Mouse (Mus musculus) right cerebral cortex, postnatal 10 days (tissue): ENCODE data around the gene Rexo4.

Experiments used
- DNase-seq, 2 experiments: peaks; one replicate each; pipeline ENCODE4 v3.0.0; 2021; ENCODE audit warnings: low spot score in 2 of 2

Rexo4 gene

GRCm38 (mm10) chr2:26910124-26910993, 53.8 kb downstream of the Rexo4 start, which contains the start of the genes Med22 and Rpl7a:
Gene Med22 (minus strand): TSS chr2:26910677.
Gene Rpl7a (plus strand): TSS chr2:26910764.
- DNase-seq: peak; percentile 99 to 100

GRCm38 (mm10) chr2:26909387-26909784, 54.8 kb downstream of the Rexo4 start:
- DNase-seq: no peak

- DNase-seq: no peak
Measured at GRCm38 (mm10) chr2:26908710-26909386, 55.3 kb downstream of the Rexo4 start.

GRCm38 (mm10) chr2:26907109-26907508, 57.1 kb downstream of the Rexo4 start:
- DNase-seq: no peak

- DNase-seq: peak in 1 of 2 experiments; percentile 9
Measured at GRCm38 (mm10) chr2:26906431-26906830, 57.8 kb downstream of the Rexo4 start.

- no peak for DNase-seq
Measured at GRCm38 (mm10) chr2:26905936-26906335, 58.2 kb downstream of the Rexo4 start.
